Mouse (Mus musculus): ENCODE measurements around the gene Smim23.

Gene Smim23

DNA sequence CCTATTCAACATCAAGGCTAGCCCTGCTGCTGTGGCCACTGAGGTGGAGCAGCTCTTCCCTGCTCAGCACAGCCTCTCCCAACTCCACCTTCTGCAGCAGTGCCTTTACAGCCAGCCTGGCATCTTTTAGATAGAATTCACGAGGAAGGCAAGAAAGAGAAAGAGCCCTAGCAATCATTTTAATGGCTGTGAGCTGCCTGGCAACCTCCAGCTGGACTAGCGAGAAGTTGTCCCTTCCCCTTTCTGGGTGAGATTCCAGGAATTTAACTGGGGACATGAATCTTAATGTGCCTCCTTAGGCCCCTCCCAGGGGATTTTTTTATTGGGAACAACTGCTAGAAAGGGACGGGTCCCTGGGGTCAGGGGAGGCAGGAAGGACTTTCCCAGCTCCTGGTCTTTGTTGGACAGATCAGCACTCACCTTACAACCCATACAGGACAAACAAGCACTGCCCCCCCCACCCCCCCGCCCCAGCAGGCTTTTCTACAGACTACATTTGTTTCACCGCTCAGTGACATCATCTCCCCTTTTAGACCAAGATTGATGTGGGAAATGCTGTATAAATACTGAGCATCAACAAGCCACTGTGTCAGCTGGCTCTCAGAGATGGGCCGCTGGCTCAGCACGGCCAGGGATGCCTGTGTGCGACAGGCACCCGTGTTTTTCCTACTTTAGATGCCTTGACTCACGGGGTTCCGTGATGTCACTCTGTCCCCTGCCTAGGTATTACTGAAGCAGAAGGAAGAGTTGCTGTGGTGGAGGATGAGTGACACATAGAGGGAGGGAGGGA, 43.5 kb downstream of the Smim23 start:
- peak; percentile 25 to 44 for DNase-seq

DNA sequence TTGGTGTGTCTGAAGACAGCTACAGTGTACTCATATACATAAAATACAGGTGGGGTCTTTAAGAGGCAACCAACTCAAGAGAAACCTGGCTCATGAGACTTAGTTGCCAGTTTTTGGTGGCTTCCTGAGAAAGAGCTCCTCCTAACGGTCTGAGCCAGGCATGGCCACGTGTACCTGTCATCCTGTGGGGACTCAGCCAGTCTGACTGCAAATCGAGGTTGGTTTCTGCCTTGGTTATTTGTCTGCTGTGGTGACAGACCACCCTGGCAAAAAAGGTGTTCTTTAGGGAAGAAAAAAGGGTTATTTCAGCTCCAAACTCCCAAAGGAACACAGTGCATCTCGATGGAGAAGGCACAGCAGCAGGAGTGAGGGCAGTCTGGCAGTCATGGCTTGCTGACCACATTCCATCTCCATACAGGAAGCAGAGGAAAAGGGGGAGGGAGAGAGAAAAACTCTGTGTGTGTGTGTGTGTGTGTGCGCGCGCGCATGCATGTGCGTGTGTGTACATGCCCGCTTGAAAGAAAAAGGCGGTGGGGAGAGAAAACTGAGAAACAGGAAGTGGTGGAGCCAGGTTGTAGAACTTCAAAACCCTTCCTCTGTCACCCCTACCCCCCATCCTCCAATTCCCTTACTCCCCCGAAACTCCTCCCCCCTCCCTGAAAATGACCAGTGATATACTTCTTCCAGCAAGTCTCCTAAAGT, 55.6 kb downstream of the Smim23 start:
- peak in 1 of 2 experiments; percentile 24 for DNase-seq

All from kidney, postnatal 4 days (tissue).